Mouse (Mus musculus) urinary bladder, postnatal 4 days (tissue): ENCODE measurements around the gene Olfr56.
"Not testable (repeated sequence)": the region's sequence is repeated elsewhere in the genome, so short reads cannot be mapped to it uniquely, and the experiment has no call there.

Experiments used
- DNase-seq, 2 experiments: peaks; one replicate each; pipeline ENCODE4 v3.0.0; 2021 to 2022; ENCODE audit warnings: low spot score in 2 of 2

The Olfr56 gene

GRCm38 (mm10) chr11:49168839-49169611 is 190.3 kb downstream of the Olfr56 start:
- no peak for DNase-seq

GRCm38 (mm10) chr11:49170576-49170975 is 191.9 kb downstream of the Olfr56 start:
- no peak for DNase-seq

GRCm38 (mm10) chr11:49175345-49175744 is 196.7 kb downstream of the Olfr56 start:
- DNase-seq: no peak

GRCm38 (mm10) chr11:49176047-49176779 is 197.5 kb downstream of the Olfr56 start:
- not testable (repeated sequence) for DNase-seq

- DNase-seq: no peak
Observed at GRCm38 (mm10) chr11:49183172-49183571, 204.5 kb downstream of the Olfr56 start.
